Mouse (Mus musculus) midbrain, postnatal 0 days (tissue): ENCODE measurements around the gene Golga1. TPM values are rescaled to one million over a fixed set of nuclear protein-coding genes. Genes with fewer than 3 reads are reported as not detected.
"Not testable (repeated sequence)": the region's sequence is repeated elsewhere in the genome, so short reads cannot be mapped to it uniquely, and the experiment has no call there.

Experiments
- ATAC-seq: fragments of 200-750 bp; cut with Nextera tagmentation; 2 replicates; pipeline ENCODE4 v1.8.0; 2017; ENCODE audit warnings: moderate number of reproducible peaks, mild to moderate bottlenecking, moderate TSS enrichment, moderate library complexity; ENCODE audit not compliant: low FRiP score
- DNase-seq: peaks from one replicate; pipeline ENCODE4 v3.0.0-alpha.2; 2015; ENCODE audit warnings: low spot score
- H3K27ac ChIP-seq: fragments of 300-500 bp; sonication (generic); 2 replicates; pipeline ENCODE4 v1.5.1; 2014; ENCODE audit warnings: low read depth, mild to moderate bottlenecking, low read length, mixed read lengths
- H3K27me3 ChIP-seq: fragments of 300-500 bp; sonication (generic); 2 replicates; pipeline ENCODE4 v1.6.1; 2014; ENCODE audit warnings: low read length, control low read depth, mixed read lengths; ENCODE audit not compliant: insufficient read depth
- H3K36me3 ChIP-seq: fragments of 300-500 bp; sonication (generic); 2 replicates; pipeline ENCODE4 v1.6.1; 2014; ENCODE audit warnings: low read length, control low read depth, mixed read lengths; ENCODE audit not compliant: insufficient read depth
- H3K4me1 ChIP-seq: fragments of 300-500 bp; sonication (generic); 2 replicates; pipeline ENCODE4 v1.6.1; 2014; ENCODE audit warnings: mild to moderate bottlenecking, control low read depth, antibody characterized with exemption, low read length, mixed read lengths; ENCODE audit not compliant: insufficient read depth
- H3K4me2 ChIP-seq: fragments of 300-500 bp; sonication (generic); 2 replicates; pipeline ENCODE4 v1.6.1; 2014; ENCODE audit warnings: low read depth, mild to moderate bottlenecking, low read length, mixed read lengths; ENCODE audit not compliant: poor library complexity, severe bottlenecking
- H3K4me3 ChIP-seq: fragments of 300-500 bp; sonication (generic); 2 replicates; pipeline ENCODE4 v1.5.1; 2014; ENCODE audit warnings: low read depth, mild to moderate bottlenecking, low read length, moderate library complexity
- H3K9ac ChIP-seq: fragments of 300-500 bp; sonication (generic); replicated peaks from 2 replicates; pipeline ENCODE4 v1.6.1; 2014; ENCODE audit warnings: mild to moderate bottlenecking, low read length, moderate library complexity, mixed read lengths; ENCODE audit not compliant: poor library complexity, severe bottlenecking
- H3K9me3 ChIP-seq: fragments of 300-500 bp; sonication (generic); 2 replicates; pipeline ENCODE4 v1.6.1; 2016; ENCODE audit warnings: low read length, control low read depth
- CTCF ChIP-seq: IDR thresholded peaks from 2 replicates; pipeline ENCODE4 v1.5.1; 2016; ENCODE audit warnings: antibody characterized with exemption, mild to moderate bottlenecking
- WGBS: fragments of 180-500 bp; shearing (Covaris S2); extraction: QIAGEN DNeasy Blood & Tissue Kit; methylation state at CpG from one replicate; pipeline ENCODE4 v1.1.7; 2014; 5-methylcytosine and 5-hydroxymethylcytosine counted together
- polyA plus RNA-seq: library from polyadenylated mRNA; unstranded; fragments of >200 nt; fragmentation: Nextera tagmentation; extraction: Ambion mirVana; gene quantifications from 2 replicates; pipeline ENCODE4 v1.2.1, GENCODE M21; 2015
- total RNA-seq: library from RNA; depleted of rRNA; stranded (reverse); fragments of >200 nt; gene quantifications from 2 replicates; pipeline ENCODE4 v1.2.3, GENCODE M21; 2014

Gene Golga1
- total and polyA plus RNA-seq, 2 experiments from 2014 or later: 22.2 to 27.5 TPM

DNA sequence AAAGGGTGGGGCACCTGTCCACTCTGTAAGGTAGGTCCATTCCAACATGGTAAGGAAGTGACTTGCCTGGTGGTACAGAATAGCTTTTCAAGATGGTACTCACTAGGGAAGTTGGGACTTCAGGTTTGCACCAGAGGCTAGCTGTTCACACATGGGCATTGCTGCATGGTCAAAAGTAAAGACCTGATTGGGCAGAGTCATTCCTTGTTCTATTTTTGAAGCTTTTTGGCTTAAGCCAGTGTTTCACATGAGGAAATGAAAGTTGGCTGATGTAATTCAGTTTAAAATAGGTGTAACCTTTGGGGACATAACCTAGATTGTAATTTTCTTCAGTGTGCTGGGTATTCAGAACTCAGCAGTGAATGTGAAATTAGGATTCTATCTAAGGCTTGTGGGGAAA lies 54.1 kb downstream of the Golga1 start:
- no peak for ATAC-seq
- Histone ChIP-seq H3K27me3 (no peaks in the 10 kb centered on the region), H3K4me3 (no peak overlapping the region), H3K27ac (0 out of 2 replicates have a peak overlapping the region, but pooled peaks have one; percentile 18), H3K4me1 (peaks cover 11% of the 10 kb centered on the region), H3K36me3 (peaks cover 30% of the 10 kb centered on the region), H3K9me3 (no peaks in the 10 kb centered on the region), H3K9ac (0 out of 2 replicates have a peak overlapping the region, but pooled peaks have one; percentile 14), H3K4me2 (no peak overlapping the region)
- TF ChIP-seq CTCF: no peak
- peak; percentile 21 for DNase-seq

DNA sequence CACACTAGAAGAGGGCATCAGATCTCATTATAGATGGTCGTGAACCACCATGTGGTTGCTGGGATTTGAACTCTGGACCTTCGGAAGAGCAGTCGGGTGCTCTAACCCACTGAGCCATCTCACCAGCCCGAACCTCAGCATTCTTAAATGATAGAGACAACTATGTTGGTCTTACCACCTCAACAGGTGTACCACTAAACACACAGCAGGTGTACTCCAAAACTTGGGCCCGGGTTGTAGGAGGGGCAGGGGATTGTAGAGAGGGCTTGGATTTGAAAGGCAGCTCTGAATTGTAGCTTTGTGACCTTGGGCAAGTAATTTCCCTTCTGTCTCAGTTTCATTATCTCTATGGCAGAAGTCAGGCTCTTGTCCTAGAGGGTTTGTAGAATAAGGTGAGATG lies 55.2 kb downstream of the Golga1 start:
- DNase-seq, H3K4me3 ChIP-seq, H3K9me3 ChIP-seq, H3K27ac ChIP-seq, H3K27me3 ChIP-seq, H3K4me2 ChIP-seq, ATAC-seq, H3K9ac ChIP-seq: not testable (repeated sequence)
- H3K36me3 ChIP-seq: peaks cover 21% of the 10 kb centered on the region
- WGBS: 92% methylated on average over 5 of the region's 5 CpGs
- peaks cover 15% of the 10 kb centered on the region for H3K4me1 ChIP-seq

DNA sequence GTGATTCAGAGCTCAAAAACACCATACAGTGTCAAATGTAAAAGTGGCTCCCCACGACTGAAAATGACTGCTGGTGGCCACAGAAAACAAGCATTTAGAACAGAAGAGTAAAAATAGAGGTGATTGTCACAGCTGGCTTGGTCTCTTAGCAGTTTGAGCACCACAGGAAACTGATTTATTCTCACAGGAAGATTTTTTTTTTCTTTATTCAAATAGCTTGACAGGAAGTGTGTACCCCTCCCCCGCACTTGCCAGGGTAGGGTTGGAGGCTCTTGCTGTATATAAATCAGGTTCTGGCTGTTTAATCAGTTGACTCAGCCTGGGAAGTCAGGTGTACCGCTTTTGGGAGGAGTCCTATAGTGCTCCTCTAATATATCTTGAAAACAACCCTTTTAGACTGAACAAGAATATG lies 56.4 kb downstream of the Golga1 start:
- Histone ChIP-seq H3K27me3 (no peaks in the 10 kb centered on the region), H3K4me3 (peak overlapping the region; percentile 76), H3K36me3 (peaks cover 10% of the 10 kb centered on the region; the same call in 1 of the 2 replicates), H3K4me2 (peak overlapping the region; percentile 91), H3K27ac (peak overlapping the region; percentile 91), H3K9ac (peak overlapping the region; percentile 91), H3K9me3 (no peaks in the 10 kb centered on the region), H3K4me1 (peaks cover 15% of the 10 kb centered on the region)
- WGBS: 38% methylated on average over 3 of the region's 3 CpGs
- ATAC-seq: no peak
- no peak for DNase-seq
- TF ChIP-seq CTCF: no peak

DNA sequence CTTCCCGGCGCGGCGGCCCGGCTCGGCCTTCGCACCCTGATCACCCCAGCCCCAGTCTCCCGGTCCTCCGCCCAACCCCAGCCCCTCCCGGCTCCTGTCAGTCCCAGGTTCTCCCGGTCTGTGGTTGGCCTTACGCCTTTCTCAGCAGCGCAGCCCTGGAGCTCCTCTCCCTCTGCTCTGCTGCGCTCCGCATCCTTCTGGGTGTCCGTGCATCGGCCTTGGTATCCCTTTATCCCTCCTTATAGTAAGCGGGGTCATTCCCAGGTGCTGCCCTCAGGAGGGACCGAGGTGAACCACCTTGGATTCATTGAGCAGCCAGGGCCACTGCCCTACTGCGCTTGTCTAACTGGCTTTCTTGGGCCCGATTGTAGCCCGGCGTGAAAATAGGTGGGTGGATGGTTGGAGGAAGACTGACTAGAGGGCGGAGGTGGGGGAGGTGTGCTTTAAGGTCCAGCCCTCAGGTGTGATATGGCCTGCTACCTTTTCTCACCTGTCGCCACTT lies 56.9 kb downstream of the Golga1 start:
- peak overlapping the region; percentile 91 for H3K4me2 ChIP-seq
- DNase-seq: peak; percentile 15
- TF ChIP-seq CTCF: no peak
- peaks cover 15% of the 10 kb centered on the region for H3K4me1 ChIP-seq
- no peaks in the 10 kb centered on the region for H3K27me3 ChIP-seq
- peak overlapping the region; percentile 91 for H3K9ac ChIP-seq
- peak; percentile 47 for ATAC-seq
- peaks cover 5% of the 10 kb centered on the region; the same call in 1 of the 2 replicates for H3K36me3 ChIP-seq
- WGBS: 1% methylated on average over 25 of the region's 25 CpGs
- peak overlapping the region; percentile 76 for H3K4me3 ChIP-seq
- peak overlapping the region; percentile 91 for H3K27ac ChIP-seq
- no peaks in the 10 kb centered on the region for H3K9me3 ChIP-seq

DNA sequence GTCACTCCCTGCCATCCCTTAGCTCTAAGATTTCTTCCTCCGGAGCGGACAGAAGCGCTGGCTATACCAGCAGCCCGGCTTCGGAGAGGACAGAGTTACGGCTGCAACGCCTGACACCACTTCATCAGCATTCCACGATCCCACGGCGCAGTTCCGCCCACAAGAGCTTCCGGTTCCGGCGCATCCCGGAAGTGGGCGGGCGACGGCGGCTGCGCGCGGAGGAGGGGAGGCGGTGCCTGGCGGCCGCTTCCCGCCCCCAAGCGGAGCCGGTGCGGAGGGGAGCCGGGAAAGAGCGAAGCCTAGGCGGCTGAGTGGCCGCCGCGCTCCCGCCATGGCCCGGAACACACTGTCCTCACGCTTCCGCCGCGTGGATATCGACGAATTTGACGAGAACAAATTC lies 57.5 kb downstream of the Golga1 start:
- Histone ChIP-seq H3K4me3 (peak overlapping the region; percentile 76), H3K4me1 (peaks cover 15% of the 10 kb centered on the region), H3K36me3 (peaks cover 2% of the 10 kb centered on the region; the same call in 1 of the 2 replicates), H3K27me3 (no peaks in the 10 kb centered on the region), H3K9me3 (no peaks in the 10 kb centered on the region), H3K27ac (peak overlapping the region; percentile 91), H3K4me2 (peak overlapping the region; percentile 91), H3K9ac (peak overlapping the region; percentile 91)
- TF ChIP-seq CTCF: 0 out of 2 replicates have a peak, but pooled peaks have one; percentile 16
- WGBS: 0% methylated on average over 36 of the region's 44 CpGs
- ATAC-seq: peak; percentile 89
- peak; percentile 95 for DNase-seq

DNA sequence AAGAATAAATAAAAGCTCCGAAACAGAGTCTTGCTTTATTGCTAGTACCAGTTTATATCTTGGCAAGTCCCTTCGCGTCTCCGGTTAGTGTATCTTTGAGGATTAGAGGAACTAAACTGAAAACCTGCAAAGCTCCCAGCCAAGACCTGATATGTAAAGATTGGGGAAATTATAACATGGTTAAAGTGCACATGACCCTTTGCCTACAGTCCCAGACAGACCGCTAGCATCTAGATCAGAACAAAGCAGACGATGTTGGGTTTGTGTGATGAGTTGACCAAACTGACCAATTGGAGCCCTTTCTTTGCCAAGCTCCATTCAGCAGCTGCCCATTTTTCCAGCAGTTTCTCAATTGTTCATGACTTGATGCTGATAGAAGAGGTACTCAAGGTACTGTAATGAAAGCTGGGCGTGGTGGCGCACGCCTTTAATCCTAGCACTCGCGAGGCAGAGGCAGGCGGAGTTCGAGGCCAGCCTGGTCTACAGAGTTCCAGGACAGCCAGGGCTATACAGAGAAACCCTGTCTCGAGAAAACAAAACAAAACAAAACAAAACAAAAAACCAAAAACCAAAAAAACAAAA lies 59.1 kb downstream of the Golga1 start:
- Histone ChIP-seq H3K4me2 (peak overlapping the region; percentile 69), H3K27me3 (no peaks in the 10 kb centered on the region), H3K9me3 (no peaks in the 10 kb centered on the region), H3K4me3 (peak overlapping the region; percentile 56), H3K9ac (no peak overlapping the region), H3K36me3 (peaks cover 8% of the 10 kb centered on the region), H3K4me1 (peaks cover 15% of the 10 kb centered on the region), H3K27ac (no peak overlapping the region)
- 92% methylated on average over 14 of the region's 14 CpGs for WGBS
- ATAC-seq (no peak), DNase-seq (no peak)
- no peak for TF ChIP-seq CTCF
